Mouse (Mus musculus) C2C12 (cell line): ENCODE data around the gene Tlk1.

ENCODE experiments used
- CEBPB ChIP-seq: IDR thresholded peaks from one replicate; pipeline ENCODE4 v1.6.1; 2011; ENCODE audit warnings: low read depth, mild to moderate bottlenecking, control low read depth, moderate library complexity
- CTCF ChIP-seq: IDR thresholded peaks from one replicate; pipeline ENCODE4 v1.5.1; 2011; ENCODE audit not compliant: control insufficient read depth, insufficient read depth, insufficient read length
- MAX ChIP-seq: IDR thresholded peaks from one replicate; pipeline ENCODE4 v1.6.1; 2011; ENCODE audit warnings: mild to moderate bottlenecking, control low read depth
- USF1 ChIP-seq: IDR thresholded peaks from one replicate; pipeline ENCODE4 v1.6.1; 2011; ENCODE audit warnings: low read depth, mild to moderate bottlenecking, control low read depth, moderate library complexity

DNA sequence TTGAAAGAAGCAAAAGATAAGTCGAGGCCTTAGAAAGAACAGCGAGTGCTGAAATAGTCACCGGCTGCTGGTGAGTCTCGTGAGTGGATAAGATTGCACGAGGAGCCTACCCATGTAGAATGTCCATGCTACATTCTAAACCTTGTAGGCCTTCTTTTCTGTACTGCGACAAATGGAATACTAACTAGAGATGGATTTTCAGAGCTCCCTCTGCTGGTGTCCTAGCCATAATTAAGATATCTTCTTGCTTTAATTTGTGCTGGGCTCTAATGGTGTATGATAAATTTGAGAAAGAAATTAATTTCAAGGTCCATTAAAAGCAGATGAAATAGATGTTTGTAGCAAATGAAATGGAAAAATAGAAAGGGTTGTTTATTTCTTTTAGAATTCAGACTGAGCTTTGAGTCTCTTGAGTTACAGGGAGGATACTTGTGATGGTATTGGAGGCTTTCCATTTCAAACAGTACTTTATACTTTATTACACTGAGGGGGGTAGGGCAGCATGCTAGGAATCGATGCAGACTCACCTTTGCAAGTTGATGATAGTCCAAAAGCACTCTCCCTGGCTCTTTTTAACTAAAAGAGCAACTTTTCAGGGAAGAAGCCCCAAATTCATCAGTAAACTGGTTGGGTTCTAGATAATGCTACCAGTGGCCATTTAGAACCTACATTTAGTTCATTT, 151.9 kb downstream of the Tlk1 start:
- TF ChIP-seq CTCF (no peak), USF1 (no peak), MAX (no peak), CEBPB (no peak)
